Mouse (Mus musculus) adrenal gland, adult 18-20 months (tissue): ENCODE data around the gene Kcnd3. TPM values are rescaled to one million over a fixed set of nuclear protein-coding genes. Genes with fewer than 3 reads are reported as not detected.

Source experiments
- DNase-seq, 2 experiments: peaks; one replicate each; pipeline ENCODE4 v3.0.0; 2021 to 2022; ENCODE audit warnings: low spot score in 2 of 2
- total RNA-seq, 2 experiments: library from RNA; stranded (reverse); gene quantifications; 1 replicate in 1 of 2; 2 replicates in 1 of 2; pipeline ENCODE4 v1.2.3; 2021

Kcnd3 gene
- total RNA-seq, 2 experiments from 2014 or later, result 4.2 to 9.3 TPM

DNA sequence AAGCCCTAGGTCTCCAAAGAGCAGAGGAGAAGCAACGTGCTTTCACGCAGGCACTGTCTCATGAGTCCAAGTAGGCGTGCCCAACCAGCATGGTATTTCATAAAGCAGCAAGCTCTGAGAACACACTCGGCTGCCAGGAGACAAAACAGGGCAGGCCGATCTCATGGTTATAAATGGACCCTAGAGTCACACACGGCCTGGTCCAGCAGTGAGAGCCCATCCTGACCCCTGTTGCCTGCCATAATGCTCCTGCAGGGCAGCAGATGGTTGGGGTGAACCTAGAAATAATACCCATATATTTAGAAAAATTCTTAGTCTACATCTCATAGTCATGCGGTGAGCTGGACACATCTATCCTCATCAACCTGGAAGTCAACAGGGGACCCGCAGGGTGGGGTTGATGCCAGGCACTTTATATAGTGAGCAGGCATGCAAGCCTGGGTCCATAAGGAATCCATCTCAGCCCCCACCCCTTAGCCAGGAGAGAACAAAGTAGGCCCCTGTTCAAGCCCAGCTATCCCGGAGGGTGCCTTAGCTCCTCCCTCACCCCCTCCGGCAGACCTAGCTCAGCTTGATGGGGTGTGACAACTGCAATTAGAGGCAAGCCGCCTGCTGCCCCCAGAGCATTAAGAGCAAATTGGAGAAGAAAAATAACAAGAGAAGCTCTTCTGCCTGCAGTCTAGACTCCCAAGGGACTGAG, 265.9 kb downstream of the Kcnd3 start:
- no peak for DNase-seq

DNA sequence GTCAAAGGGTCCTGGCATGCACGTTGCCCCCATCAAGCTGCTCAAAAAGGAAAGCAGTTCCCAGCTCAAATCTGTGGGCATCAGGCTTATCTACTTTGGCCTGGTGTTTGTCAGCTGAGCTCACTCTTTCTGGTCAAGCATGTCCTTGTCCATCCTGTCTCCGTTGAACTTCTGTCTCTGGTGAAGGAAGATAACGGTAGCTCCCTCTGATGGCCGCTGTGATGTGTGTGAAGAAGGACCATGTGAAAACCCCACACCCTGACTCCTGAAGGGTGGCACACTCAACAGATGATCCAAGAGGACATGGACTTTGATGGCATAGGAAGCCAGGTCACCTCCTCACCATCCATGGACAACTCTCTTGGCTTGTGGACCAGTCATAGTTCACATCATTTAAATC, 266.6 kb downstream of the Kcnd3 start:
- DNase-seq, result no peak

DNA sequence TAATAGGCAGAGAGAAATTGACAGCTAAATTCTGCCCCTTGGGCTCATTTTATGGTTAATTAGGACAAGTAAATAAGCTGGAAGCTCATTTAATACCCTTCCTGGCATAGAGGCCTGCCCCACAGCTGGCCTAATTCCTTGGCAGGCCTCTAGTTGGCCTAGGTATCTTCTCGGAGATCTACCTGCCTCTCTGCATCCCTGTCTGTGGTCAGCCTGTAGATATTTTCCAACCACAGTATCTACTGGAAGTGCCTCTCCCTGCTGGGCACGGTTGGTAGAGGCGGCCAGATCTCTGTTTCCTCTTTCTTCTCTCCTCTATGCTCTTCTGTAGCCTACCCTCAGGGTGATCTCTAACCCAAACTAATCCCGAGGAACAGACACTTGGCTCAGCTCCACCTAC, 267.8 kb downstream of the Kcnd3 start:
- DNase-seq, result no peak

DNA sequence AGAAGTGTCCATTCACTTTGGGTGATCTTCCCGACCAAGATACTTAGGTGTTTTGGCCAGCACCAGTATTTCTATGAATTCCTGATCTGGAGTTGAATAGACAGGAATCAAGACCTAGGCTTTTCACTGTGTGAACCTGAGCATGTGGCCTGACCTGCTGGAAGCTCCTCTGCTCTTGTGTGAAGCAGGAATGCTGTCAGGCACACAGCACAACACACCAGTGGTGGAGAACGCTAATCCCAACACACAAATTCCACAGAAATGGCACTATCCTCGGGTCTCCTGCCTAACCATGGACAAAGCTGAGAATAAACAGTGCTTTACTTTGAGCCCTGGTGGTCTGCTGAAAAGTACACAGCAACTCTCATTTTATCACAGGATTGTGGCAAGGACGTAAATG, 268.4 kb downstream of the Kcnd3 start:
- no peak for DNase-seq

- no peak for DNase-seq
Measured at GRCm38 (mm10) chr3:105721681-105722201, 269.6 kb downstream of the Kcnd3 start.

DNA sequence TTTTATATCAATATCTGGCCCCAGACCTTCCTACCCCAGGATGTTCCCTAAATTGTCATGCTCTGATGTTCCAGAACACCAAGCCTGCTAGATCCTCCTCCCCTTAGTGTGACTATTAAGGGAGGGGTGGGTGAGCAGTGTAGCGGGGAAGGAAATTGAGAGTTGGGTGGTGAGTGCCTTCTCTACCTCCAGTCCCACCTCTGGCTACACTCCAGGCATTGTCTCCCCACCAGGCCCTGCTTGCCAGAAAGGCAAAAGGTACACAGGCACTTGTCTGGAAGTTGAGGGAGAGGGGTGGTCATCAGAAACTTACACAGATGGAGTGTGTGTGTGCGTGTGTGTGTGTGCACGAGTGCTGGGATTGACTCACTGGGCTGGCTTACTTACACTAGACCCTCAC, 270.4 kb downstream of the Kcnd3 start:
- no peak for DNase-seq

Other genes starting within 250 kb of the Kcnd3 start
- gene Ddx20, start 235.2 kb downstream of the Kcnd3 start, total RNA-seq, result 10 to 100 TPM; 18.5 to 18.9 TPM